Mouse (Mus musculus): Measurements from ENCODE around the gene Tsx. TPM values are rescaled to one million over a fixed set of nuclear protein-coding genes. Genes with fewer than 3 reads are reported as not detected.
"Not testable (repeated sequence)": the region's sequence is repeated elsewhere in the genome, so short reads cannot be mapped to it uniquely, and the experiment has no call there.

Gene Tsx
- 0.23 and 0.42 TPM in 2 replicates for polyA plus RNA-seq (2015; fragmentation: Nextera tagmentation; extraction: Ambion mirVana)

- no peak for DNase-seq (ENCODE audit: low spot score)
These were observed at the start of gene Tsx for GRCm38 (mm10) chrX:103414167-103414566. Tsx (plus strand) TSS chrX:103414467.

- no peak for DNase-seq (ENCODE audit: low spot score)
These were observed 48.1 kb upstream of the Tsx start for GRCm38 (mm10) chrX:103366201-103366600.

- DNase-seq (ENCODE audit: low spot score): no peak
These were observed 45.6 kb upstream of the Tsx start for GRCm38 (mm10) chrX:103368650-103369049.

GRCm38 (mm10) chrX:103371221-103371620 is 43.0 kb upstream of the Tsx start:
- DNase-seq (ENCODE audit: low spot score): no peak

GRCm38 (mm10) chrX:103371627-103372026 is 42.6 kb upstream of the Tsx start:
- DNase-seq (ENCODE audit: low spot score): no peak

- no peak for DNase-seq (ENCODE audit: low spot score)
These were observed 40.0 kb upstream of the Tsx start for GRCm38 (mm10) chrX:103374250-103374649.

GRCm38 (mm10) chrX:103384528-103384927 is 29.7 kb upstream of the Tsx start:
- DNase-seq (ENCODE audit: low spot score): no peak

- no peak for DNase-seq (ENCODE audit: low spot score)
These were observed 26.1 kb upstream of the Tsx start for GRCm38 (mm10) chrX:103388131-103388530.

GRCm38 (mm10) chrX:103393841-103394240 is 20.4 kb upstream of the Tsx start:
- peak; percentile 17 for DNase-seq (ENCODE audit: low spot score)

GRCm38 (mm10) chrX:103405021-103405420 is 9.2 kb upstream of the Tsx start:
- no peak for DNase-seq (ENCODE audit: low spot score)

- no peak for DNase-seq (ENCODE audit: low spot score)
These were observed 7.4 kb downstream of the Tsx start, which contains the start of gene Gm26992 for GRCm38 (mm10) chrX:103421710-103422109. Gm26992 (plus strand) TSS chrX:103422010.

- DNase-seq (ENCODE audit: low spot score): no peak
These were observed 13.4 kb downstream of the Tsx start for GRCm38 (mm10) chrX:103427677-103428076.

GRCm38 (mm10) chrX:103432293-103432692 is 18.0 kb downstream of the Tsx start:
- no peak for DNase-seq (ENCODE audit: low spot score)

GRCm38 (mm10) chrX:103438023-103438422 is 23.8 kb downstream of the Tsx start:
- DNase-seq (ENCODE audit: low spot score): no peak

- DNase-seq (ENCODE audit: low spot score): peak; percentile 63
These were observed 26.5 kb downstream of the Tsx start for GRCm38 (mm10) chrX:103440803-103441202.

- peak; percentile 67 for DNase-seq (ENCODE audit: low spot score)
These were observed 29.5 kb downstream of the Tsx start for GRCm38 (mm10) chrX:103443755-103444154.

- peak; percentile 15 for DNase-seq (ENCODE audit: low spot score)
These were observed 33.4 kb downstream of the Tsx start for GRCm38 (mm10) chrX:103447539-103448169.

- not testable (repeated sequence) for DNase-seq (ENCODE audit: low spot score)
These were observed 34.2 kb downstream of the Tsx start for GRCm38 (mm10) chrX:103448429-103448828.

GRCm38 (mm10) chrX:103448943-103449722 is 34.9 kb downstream of the Tsx start:
- DNase-seq (ENCODE audit: low spot score): not testable (repeated sequence)

GRCm38 (mm10) chrX:103452815-103453214 is 38.5 kb downstream of the Tsx start:
- no peak for DNase-seq (ENCODE audit: low spot score)

GRCm38 (mm10) chrX:103460056-103460455 is 45.8 kb downstream of the Tsx start:
- no peak for DNase-seq (ENCODE audit: low spot score)

GRCm38 (mm10) chrX:103468998-103469397 is 54.7 kb downstream of the Tsx start:
- no peak for DNase-seq (ENCODE audit: low spot score)

- DNase-seq (ENCODE audit: low spot score): no peak
These were observed 58.1 kb downstream of the Tsx start for GRCm38 (mm10) chrX:103472346-103472745.

All from thymus, postnatal 0 days (tissue).